Mouse (Mus musculus): ENCODE measurements around the gene Crybb1.

Crybb1 gene

GRCm38 (mm10) chr5:112286984-112287641 is 31.5 kb downstream of the Crybb1 start:
- no peak for DNase-seq (ENCODE audit: low spot score)

DNA sequence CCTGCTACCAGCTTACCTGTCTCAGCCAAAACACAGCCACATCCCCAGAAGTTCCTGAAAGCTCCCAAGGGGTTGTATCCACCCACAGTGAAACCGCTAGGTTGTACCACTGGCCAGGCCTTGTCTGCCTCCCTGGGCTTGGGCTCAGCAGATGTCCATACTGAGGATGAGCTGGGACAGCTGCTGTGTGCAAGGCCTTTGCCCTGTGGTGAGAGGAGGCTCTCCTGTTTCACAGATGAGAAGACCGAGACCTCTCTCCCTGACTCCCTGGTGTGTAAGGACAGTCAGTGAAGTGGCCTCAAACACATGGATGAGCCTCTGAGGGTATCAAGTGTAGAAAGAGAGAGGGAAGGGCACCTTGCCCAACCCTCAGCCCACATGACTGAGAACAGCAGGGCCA is 32.0 kb downstream of the Crybb1 start:
- DNase-seq (ENCODE audit: low spot score): no peak

GRCm38 (mm10) chr5:112288193-112289141 is 32.9 kb downstream of the Crybb1 start:
- no peak for DNase-seq (ENCODE audit: low spot score)

DNA sequence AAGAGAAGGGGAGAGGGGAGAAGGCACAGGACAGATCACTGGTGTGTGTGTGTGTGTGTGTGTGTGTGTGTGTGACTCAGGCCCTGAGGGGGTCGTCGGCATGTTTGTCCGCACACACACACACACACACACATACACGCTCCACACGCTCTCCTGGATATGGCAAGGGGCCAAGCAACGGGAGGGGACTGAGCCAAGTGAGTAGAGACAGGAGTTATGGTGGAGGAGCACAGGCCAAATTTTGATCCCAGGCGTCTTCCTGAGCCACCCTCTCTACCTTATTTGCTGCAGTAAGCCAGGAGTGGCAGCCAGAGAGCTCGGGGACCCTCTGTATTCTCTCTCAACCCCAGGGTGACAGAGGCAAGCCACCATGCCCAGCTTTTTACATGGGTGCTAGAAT is 33.6 kb downstream of the Crybb1 start:
- no peak for DNase-seq (ENCODE audit: low spot score)

DNA sequence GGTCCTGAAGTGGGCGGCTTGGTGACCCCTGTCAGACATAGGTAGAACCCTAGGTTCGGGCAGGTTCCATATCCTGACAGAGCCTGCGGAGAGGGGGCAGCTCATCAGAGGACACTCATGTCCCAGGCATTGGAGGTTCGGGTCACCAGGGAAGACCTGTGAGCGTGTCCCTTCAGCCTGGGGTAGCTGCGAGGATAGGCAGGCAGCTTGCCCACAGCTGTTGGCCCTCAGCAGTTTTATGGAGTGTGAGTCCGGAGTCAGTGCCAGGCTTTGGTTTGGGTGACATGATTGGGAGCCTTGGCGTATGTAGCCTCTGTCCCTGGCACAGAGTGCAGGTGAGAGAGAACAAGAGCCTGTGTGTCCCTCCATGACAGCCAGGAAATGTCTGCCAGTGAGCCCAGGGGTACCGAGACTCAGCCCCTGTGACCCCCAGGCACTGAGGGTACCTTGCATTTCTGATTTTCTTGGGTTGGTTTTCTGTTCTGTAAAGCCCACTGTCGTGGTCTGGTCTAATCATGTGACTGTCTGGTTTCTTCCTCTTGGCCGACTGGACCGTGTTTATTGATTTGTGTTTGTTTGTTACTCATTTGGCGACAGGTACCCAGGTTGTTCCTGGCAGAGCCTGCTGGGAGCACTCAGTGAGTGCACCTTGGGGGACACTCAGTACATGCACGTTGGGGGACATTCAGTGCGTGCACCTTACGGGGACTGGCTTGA is 34.4 kb downstream of the Crybb1 start:
- DNase-seq (ENCODE audit: low spot score): no peak

GRCm38 (mm10) chr5:112290536-112290880 is 34.9 kb downstream of the Crybb1 start:
- no peak for DNase-seq (ENCODE audit: low spot score)

- DNase-seq (ENCODE audit: low spot score): no peak
These were observed 36.3 kb downstream of the Crybb1 start for GRCm38 (mm10) chr5:112291866-112292265.

GRCm38 (mm10) chr5:112292343-112292980 is 36.8 kb downstream of the Crybb1 start:
- no peak for DNase-seq (ENCODE audit: low spot score)

DNA sequence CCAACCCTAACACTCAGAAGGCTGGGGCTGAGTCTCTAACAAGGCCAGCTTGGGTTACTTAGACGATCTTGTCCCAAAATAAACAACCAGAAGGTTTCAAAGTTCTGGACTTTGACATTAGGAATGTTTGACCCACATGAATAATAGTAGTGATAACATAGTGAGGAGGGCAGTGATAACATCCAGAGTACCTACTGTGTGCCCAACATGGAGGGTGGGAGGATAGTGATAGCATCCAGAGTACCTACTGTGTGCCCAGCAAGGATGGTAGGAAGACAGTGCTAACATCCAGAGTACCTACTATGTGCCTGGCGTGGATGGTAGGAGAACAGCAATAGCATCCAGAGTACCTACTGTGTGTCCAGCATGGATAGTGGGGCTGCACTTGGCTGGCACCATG is 38.2 kb downstream of the Crybb1 start:
- no peak for DNase-seq (ENCODE audit: low spot score)

DNA sequence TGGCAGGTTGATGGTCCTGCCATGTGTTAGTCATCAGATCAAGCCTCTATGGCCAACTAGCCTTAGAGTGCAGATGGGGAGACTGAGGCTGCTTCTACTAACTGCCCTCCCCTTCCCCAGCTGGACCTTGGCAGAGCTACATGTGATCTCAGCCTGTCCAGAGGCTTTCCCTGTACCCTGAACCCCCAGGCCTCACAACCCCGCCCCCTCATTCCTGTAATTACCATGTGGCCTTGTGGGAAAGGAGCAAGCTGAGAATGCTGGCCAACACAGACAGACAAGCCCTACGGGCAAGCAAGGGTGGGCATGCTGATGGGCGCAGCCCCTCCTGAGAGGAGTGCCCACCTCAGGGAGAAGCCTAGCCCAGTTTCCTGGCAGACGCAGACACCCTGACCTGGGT is 39.1 kb downstream of the Crybb1 start:
- DNase-seq (ENCODE audit: low spot score): no peak

- DNase-seq (ENCODE audit: low spot score): no peak
These were observed 39.5 kb downstream of the Crybb1 start for GRCm38 (mm10) chr5:112295162-112295561.

DNA sequence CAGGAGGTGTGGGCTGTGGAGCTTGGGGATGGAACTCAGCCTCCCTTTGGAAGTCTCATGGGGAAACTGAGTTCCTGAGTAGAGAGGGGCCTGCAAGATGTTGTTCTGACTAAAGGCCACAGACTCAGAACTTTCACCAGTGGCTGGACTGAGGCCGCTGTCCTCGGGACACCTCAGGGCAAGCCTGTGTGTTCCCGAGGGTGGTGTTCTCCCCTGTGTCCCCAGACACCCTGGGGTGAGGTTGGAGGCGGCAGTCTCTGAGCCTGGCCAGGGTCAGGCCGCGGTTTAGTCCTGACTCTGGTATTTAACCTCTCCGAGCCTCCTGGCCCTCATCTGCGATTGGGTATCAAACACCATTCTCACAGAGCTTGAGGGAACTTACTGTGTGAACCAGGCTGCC is 39.9 kb downstream of the Crybb1 start:
- DNase-seq (ENCODE audit: low spot score): no peak

DNA sequence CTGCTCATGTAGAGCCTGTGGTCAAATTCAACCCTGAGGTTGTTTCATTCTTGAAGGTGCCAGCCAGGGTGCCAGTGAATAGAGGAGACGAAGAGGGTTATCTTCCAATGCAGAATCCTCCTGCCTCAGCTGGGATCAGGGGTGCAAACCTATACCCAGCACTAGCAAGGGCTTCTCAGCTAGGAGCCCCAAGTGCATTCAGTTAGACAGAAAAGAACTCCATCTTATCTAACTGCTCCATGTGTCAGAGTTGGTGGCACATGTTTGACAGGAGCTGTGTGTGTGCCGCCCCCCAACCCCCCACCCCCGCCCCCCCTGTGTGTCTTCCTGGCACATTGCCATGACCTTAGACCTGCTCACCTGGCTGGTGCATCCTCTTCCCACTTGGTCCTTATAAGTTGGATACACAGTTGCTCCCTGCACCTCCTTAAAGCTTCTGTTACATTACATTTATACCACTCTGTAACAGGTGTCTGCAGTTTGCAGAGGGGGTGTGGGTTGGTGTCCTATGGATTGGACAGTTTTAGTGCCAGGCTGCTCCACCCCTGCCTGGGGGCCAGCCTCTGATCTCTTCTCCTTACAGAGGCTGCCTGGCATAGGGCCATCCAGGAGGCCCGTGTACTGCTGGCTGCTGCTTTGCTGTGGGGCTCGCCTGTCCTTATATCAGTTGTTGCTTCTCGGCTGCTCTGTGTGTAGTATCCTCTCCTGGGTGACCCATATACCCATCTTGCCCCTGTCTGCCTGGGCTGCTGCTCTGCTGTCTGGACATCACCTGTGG is 41.0 kb downstream of the Crybb1 start:
- no peak for DNase-seq (ENCODE audit: low spot score)

GRCm38 (mm10) chr5:112297257-112297656 is 41.6 kb downstream of the Crybb1 start:
- no peak for DNase-seq (ENCODE audit: low spot score)

DNA sequence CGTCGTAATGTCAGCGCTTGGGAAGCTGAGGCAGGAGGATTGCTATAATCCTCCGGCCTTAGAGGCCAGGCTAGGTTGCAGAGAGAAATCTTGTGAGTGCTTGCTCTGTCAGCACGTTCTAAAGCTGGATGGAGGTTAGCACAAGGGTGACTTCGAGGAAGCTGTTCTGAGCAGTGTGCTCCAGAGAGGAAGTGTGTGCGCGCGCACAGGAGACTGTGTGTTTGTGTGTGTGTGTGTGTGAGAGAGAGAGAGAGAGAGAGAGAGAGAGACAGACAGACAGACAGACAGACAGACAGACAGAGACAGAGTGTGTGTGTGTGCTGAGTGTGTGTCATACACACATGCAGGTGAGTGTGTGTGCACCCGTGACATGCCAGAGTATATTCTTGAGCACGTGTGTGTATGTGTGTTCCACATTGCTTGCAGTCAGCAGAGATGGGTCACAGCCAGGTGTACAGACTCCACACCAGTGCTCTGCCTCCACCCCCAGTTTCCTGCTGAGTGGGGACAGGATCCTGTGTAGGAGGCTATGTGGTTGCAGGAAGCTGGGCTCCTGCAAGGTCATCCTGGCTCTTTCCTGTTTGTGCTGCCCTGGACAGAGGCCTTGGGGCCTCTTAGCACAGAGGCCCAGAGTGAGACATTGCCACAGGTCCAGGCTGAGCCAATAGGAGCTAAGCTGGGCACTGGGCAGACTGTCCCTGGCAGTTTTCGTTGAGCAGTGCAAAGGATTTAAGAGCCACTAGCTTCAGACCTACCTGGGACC is 42.8 kb downstream of the Crybb1 start:
- peak; percentile 54 for DNase-seq (ENCODE audit: low spot score)

- DNase-seq (ENCODE audit: low spot score): no peak
These were observed 43.8 kb downstream of the Crybb1 start for GRCm38 (mm10) chr5:112299399-112299798.

DNA sequence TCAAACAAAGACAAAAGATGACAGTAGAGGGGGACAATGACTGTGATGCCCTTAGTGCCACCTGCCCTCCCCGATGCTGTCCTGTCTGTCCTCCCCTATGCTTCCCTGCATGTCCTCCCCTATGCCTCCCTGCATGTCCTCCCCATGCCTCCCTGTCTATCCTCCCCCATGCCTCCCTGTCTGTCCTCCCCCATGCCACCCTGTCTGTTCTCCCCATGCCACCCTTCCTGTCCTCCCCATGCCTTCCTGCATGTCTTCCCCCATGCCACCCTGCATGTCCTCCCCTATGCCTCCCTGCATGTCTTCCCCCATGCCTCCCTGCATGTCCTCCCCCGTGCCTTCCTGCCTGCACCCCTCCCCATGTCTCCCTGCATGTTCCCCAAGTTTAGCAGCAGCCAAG is 44.5 kb downstream of the Crybb1 start:
- DNase-seq (ENCODE audit: low spot score): no peak

DNA sequence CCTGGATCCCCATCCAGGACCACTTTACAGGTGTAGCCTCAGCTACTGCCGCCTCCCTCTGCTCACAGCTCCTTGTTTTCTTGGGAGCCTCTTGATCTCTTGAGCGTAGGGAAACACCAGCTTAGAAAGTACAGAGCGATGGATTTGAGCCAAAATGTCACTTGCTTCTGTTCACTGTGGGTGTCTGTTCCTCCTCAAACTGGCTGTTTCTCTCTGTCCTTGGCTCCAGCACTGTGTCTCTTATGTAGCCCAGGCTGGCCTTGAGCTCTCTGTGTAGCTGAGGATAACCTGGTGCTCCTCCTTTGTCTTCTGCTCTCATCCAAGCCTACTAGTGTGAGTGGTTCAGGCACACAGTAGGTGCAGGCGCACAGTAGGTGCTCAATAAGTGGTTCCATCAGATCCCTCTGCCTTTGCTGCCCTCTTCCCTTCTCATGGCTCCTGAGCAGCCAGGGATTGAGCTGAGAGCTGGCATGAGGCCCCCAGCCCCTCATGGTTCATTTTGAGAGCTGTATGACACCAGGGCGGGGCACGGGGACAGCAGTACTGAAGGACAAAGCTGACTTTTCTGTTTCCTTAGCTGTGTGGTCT is 45.2 kb downstream of the Crybb1 start:
- no peak for DNase-seq (ENCODE audit: low spot score)

DNA sequence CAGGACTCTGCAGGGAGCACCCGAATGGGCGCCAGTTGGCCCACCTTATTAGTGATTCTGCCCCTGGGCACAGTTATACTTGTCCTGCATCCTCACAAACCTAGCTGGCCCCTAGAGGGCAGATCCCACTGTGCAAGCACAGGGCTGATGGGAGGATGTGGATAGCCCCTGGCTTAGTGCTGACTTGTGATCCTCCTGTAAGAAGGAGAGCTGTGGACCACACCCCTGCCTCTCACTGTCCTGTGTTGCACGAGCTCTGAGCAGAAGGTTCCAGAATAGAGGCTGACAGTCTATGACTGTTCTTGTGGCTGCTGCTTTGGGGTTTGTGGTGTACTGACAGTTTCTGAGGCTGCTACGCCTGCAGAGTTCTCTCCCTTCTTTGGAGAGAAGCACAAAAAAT is 46.1 kb downstream of the Crybb1 start:
- DNase-seq (ENCODE audit: low spot score): no peak

GRCm38 (mm10) chr5:112302310-112302709 is 46.7 kb downstream of the Crybb1 start:
- DNase-seq (ENCODE audit: low spot score): no peak
